Mouse (Mus musculus) thymus, adult 2 months (tissue): ENCODE measurements around the gene Mycbp. TPM values are rescaled to one million over a fixed set of nuclear protein-coding genes. Genes with fewer than 3 reads are reported as not detected.

Experiments
- DNase-seq: peaks from one replicate; pipeline ENCODE4 v3.0.0; 2021
- H3K27ac ChIP-seq: fragments of 200-500 bp; 2 replicates; pipeline ENCODE4 v1.5.1; 2012; ENCODE audit warnings: low read length, control low read depth; ENCODE audit not compliant: control insufficient read depth, insufficient read depth
- H3K27me3 ChIP-seq: fragments of 200-500 bp; 2 replicates; pipeline ENCODE4 v1.6.1; 2012; ENCODE audit warnings: mild to moderate bottlenecking, low read length, moderate library complexity, mixed read lengths; ENCODE audit not compliant: control insufficient read depth, insufficient read depth
- H3K36me3 ChIP-seq: fragments of 200-500 bp; 2 replicates; pipeline ENCODE4 v1.6.1; 2012; ENCODE audit warnings: mild to moderate bottlenecking, low read length, moderate library complexity; ENCODE audit not compliant: control insufficient read depth, insufficient read depth
- H3K4me1 ChIP-seq: fragments of 200-500 bp; replicated peaks from 2 replicates; pipeline ENCODE4 v1.6.1; 2012; ENCODE audit warnings: low read length; ENCODE audit not compliant: control insufficient read depth, insufficient read depth
- H3K4me3 ChIP-seq: fragments of 200-500 bp; 2 replicates; pipeline ENCODE4 v1.5.1; 2012; ENCODE audit warnings: mild to moderate bottlenecking, low read length, control low read depth, moderate library complexity; ENCODE audit not compliant: control insufficient read depth, insufficient read depth
- CTCF ChIP-seq: fragments of 200-500 bp; IDR thresholded peaks from 2 replicates; pipeline ENCODE4 v1.5.1; 2012; ENCODE audit warnings: mild to moderate bottlenecking, control low read depth, low read length, moderate library complexity, borderline replicate concordance; ENCODE audit not compliant: control insufficient read depth, poor library complexity, insufficient read depth; ENCODE audit errors: extremely low read depth
- POLR2A ChIP-seq: fragments of 200-500 bp; IDR thresholded peaks from 2 replicates; pipeline ENCODE4 v1.6.1; 2012; ENCODE audit warnings: mild to moderate bottlenecking, low read length, control low read depth, moderate library complexity; ENCODE audit not compliant: control insufficient read depth, poor library complexity, insufficient read depth; ENCODE audit errors: extremely low read depth
- WGBS: fragments of 180-500 bp; shearing (Covaris S2); methylation state at CpG from one replicate; pipeline ENCODE4 v1.1.7; 2018; 5-methylcytosine and 5-hydroxymethylcytosine counted together
- polyA plus RNA-seq: library from polyadenylated mRNA; depleted of rRNA; stranded (reverse); fragments of >200 nt; gene quantifications from 2 replicates; pipeline ENCODE4 v1.2.3, GENCODE M21; 2012

Gene Mycbp
- polyA plus RNA-seq, 1 experiment = 21.0 TPM

GRCm38 (mm10) chr4:123898696-123899095 is 5.9 kb upstream of the Mycbp start:
- no peak overlapping the region for H3K4me3 ChIP-seq
- DNase-seq = peak; percentile 35
- TF ChIP-seq CTCF (no peak), POLR2A (no peak)
- no peaks in the 10 kb centered on the region for H3K4me1 ChIP-seq
- H3K36me3 ChIP-seq = no peaks in the 10 kb centered on the region
- 16% methylated on average over 5 of the region's 5 CpGs for WGBS
- no peak overlapping the region for H3K27ac ChIP-seq
- no peaks in the 10 kb centered on the region for H3K27me3 ChIP-seq

GRCm38 (mm10) chr4:123903432-123903831 is 1.2 kb upstream of the Mycbp start:
- H3K4me1 ChIP-seq = no peaks in the 10 kb centered on the region
- no peaks in the 10 kb centered on the region for H3K27me3 ChIP-seq
- H3K27ac ChIP-seq = no peak overlapping the region
- no peaks in the 10 kb centered on the region for H3K36me3 ChIP-seq
- no peak for TF ChIP-seq POLR2A
- TF ChIP-seq CTCF = no peak
- H3K4me3 ChIP-seq = no peak overlapping the region
- 56% methylated on average over 3 of the region's 3 CpGs for WGBS
- no peak for DNase-seq

GRCm38 (mm10) chr4:123905126-123905668 is 565 bp downstream of the Mycbp start:
- Histone ChIP-seq H3K27ac (no peak overlapping the region), H3K27me3 (no peaks in the 10 kb centered on the region), H3K4me3 (peak overlapping the region; percentile 72), H3K36me3 (0 out of 2 replicates have a peak, but pooled peaks cover 3% of the 10 kb centered on the region), H3K4me1 (no peaks in the 10 kb centered on the region)
- no peak for DNase-seq
- under 1% methylated on average over 52 of the region's 53 CpGs for WGBS
- TF ChIP-seq CTCF (no peak; the same call in none of the 2 replicates), POLR2A (no peak)

GRCm38 (mm10) chr4:123911503-123911902 is 6.9 kb downstream of the Mycbp start:
- TF ChIP-seq POLR2A (no peak), CTCF (no peak)
- WGBS = 93% methylated on average over 4 of the region's 4 CpGs
- Histone ChIP-seq H3K36me3 (0 out of 2 replicates have a peak, but pooled peaks cover 3% of the 10 kb centered on the region), H3K27me3 (no peaks in the 10 kb centered on the region), H3K27ac (no peak overlapping the region), H3K4me1 (no peaks in the 10 kb centered on the region), H3K4me3 (no peak overlapping the region)
- DNase-seq = no peak

GRCm38 (mm10) chr4:123912431-123912830 is 7.8 kb downstream of the Mycbp start:
- no peak overlapping the region for H3K4me3 ChIP-seq
- no peak for DNase-seq
- H3K36me3 ChIP-seq = 0 out of 2 replicates have a peak, but pooled peaks cover 3% of the 10 kb centered on the region
- H3K27ac ChIP-seq = no peak overlapping the region
- 80% methylated on average over 2 of the region's 2 CpGs for WGBS
- no peaks in the 10 kb centered on the region for H3K27me3 ChIP-seq
- TF ChIP-seq CTCF = no peak
- no peak for TF ChIP-seq POLR2A
- peaks cover 3% of the 10 kb centered on the region; the same call in 1 of the 2 replicates for H3K4me1 ChIP-seq

- Histone ChIP-seq H3K27ac (no peak within 1 kb of the TSS), H3K36me3 (peaks cover 12% of the 10 kb centered on the region), H3K4me1 (peaks cover 7% of the 10 kb centered on the region; the same call in 1 of the 2 replicates), H3K4me3 (peak within 1 kb of the TSS; percentile 90), H3K27me3 (no peaks in the 10 kb centered on the region)
- TF ChIP-seq CTCF (no peak), POLR2A (peak; percentile 57; the same call in 1 of the 2 replicates)
- WGBS = 1% methylated on average over 49 of the region's 49 CpGs
- peak; percentile 100 for DNase-seq
Measured at GRCm38 (mm10) chr4:123916748-123917547, 12.3 kb downstream of the Mycbp start, which contains the start of gene Rragc. Rragc (plus strand) TSS chr4:123917446.
